Mouse (Mus musculus) 3T3-L1 (cell line): ENCODE measurements around the gene Rps2.
"Not testable (repeated sequence)": the region's sequence is repeated elsewhere in the genome, so short reads cannot be mapped to it uniquely, and the experiment has no call there.

Experiments used
- DNase-seq: peaks from one replicate; pipeline ENCODE4 v3.0.0-alpha.2; 2015; ENCODE audit warnings: low read depth, low spot score

Rps2 gene

DNA sequence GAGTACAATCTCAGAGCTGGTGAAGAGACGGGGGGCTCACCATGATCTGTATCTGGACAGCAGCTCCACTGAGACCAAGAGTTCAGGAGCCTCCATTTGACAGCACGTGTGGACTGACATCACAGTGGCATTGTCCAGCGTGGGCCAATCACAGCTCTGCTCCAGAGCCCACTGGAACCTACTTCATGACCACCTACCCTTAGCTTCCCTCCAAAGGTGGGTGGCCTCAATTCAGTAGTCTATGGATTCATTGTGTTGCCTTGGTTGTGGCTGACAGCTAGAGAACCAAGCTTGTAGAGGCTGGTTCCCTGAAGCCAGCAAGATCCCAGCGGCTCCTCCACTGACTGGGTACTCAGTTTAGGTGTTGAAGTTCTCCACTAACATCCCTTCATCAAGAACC is at the start of gene Rps2, which contains the start of gene Rnf151:
Rps2 (plus strand) TSS at position 174 of the 400 bp plus-strand sequence.
Rnf151 (minus strand) TSS at position 121 of the 400 bp plus-strand sequence.
- no peak for DNase-seq

GRCm38 (mm10) chr17:24669214-24669544 is 48.7 kb upstream of the Rps2 start:
- not testable (repeated sequence) for DNase-seq

DNA sequence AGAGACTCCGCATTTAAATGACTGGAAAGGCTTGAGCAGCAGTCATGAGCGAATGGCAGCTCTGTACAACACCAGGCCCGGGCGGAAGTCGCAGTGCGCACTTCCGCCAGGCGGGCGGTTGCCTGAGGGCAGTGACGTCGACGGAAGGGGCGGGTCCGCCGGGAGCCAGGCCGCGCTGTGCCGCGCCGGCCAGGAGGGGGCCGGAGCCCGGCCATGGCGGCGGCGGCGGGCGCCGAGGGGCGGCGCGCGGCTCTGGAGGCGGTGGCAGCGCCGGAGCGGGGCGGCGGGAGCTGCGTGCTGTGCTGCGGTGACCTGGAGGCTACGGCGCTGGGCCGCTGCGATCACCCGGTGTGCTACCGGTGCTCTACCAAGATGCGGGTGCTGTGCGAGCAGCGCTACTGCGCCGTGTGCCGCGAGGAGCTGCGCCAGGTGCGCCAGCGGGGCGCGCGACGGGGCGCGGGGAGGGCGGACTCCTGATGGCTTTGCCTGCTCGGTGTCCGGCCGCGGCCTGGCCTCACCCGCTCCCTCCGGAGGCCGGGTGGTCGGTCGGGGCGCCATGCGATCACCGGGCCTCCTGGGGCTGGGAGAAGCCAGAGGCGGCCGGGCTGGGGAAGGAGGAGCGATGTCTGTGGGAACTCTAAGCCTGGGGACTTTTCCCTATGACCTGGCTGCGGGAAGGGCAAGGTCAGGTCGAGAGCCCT is 48.2 kb upstream of the Rps2 start, which contains the start of gene Zfp598:
Zfp598 (plus strand) TSS at position 143 of the 701 bp plus-strand sequence.
- DNase-seq: peak; percentile 89

DNA sequence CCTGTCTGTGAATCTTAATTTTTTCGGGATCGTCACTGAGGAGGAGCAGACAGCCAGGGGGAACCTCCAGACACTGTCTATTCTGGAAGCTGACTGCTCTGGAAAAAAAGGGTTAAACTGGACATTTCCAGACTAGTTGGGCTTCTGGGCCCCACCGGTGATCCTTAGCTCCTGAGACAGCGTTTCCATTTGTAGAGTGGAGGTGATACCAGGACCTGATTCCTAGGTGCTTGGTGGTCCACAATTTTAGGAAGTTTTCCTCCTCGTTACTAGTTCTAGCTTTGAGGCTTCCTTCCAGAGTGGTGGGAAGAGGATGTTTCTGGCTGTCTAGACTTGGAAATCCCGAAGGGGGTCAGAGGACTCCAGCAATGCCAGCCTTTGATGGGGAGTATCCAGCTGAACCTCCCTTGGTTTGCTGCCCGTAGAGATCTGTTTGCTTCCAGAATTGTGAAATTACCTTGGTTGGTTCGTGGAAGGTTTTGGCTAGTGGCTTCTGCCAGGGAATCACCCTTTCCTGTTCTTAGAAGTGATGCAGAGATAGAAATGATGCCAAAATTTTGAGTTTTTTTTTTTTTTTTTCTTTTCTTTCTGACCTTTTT is 47.6 kb upstream of the Rps2 start:
- DNase-seq: peak; percentile 42

DNA sequence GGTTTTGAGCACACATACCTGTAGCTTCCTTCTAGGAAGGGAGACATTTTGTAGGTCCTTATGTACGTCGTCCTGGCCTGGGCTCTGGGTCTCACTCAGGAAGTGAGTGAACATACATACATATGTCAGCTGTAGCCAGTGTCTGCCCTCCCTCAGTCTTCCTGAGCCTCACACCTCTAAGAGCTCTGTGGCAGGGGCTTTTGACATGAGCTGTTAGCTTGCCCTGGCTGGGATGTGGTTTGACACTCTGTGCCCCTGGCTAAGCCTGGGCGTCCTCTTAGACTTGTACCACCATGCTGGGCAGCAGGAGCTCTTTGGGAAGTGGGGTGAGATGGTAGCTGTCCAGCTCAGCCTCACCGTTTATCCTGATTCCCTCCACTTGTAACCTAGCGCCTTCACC is 46.6 kb upstream of the Rps2 start:
- DNase-seq: no peak

DNA sequence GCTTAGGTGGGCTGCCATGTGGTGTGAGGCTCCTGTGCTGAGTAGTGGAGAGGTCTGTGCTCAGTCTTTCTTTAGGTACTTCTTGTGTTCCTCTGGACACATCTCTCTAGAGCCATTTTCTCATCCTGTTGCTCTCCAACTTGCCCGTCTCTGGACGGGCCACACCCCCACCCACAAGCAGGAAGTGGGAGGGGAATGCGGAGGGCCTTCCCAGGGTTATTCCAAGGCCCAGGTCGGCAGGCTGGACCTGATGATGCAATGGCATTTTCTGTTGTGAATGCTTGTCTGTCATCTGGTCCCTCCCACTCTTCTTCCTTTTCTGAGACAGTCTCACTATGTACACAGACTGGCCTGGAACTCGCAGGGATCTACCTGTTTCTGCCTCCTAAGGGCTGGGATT is 45.8 kb upstream of the Rps2 start:
- DNase-seq: peak; percentile 88

GRCm38 (mm10) chr17:24674277-24674676 is 43.6 kb upstream of the Rps2 start:
- no peak for DNase-seq

DNA sequence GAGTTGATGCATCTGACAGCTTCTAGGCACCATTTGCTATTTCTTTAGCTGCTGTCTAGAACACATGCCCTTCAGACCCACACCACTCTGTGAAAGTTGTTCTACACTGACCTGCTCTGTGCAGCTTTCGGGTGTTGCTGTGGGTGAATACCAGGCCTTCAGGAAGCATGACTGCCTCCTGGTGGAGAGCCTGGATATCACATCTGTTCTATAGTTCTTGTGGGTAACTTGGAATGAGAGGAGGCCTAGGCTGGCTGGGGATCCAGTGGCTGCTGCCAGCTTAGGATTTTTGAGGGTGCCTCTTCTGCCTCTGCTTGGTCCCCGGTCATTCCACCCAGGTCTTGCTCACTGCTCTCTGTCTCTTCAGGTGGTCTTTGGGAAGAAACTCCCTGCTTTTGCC is 41.7 kb upstream of the Rps2 start:
- peak; percentile 91 for DNase-seq

- no peak for DNase-seq
Observed at GRCm38 (mm10) chr17:24676877-24677276, 41.0 kb upstream of the Rps2 start.

DNA sequence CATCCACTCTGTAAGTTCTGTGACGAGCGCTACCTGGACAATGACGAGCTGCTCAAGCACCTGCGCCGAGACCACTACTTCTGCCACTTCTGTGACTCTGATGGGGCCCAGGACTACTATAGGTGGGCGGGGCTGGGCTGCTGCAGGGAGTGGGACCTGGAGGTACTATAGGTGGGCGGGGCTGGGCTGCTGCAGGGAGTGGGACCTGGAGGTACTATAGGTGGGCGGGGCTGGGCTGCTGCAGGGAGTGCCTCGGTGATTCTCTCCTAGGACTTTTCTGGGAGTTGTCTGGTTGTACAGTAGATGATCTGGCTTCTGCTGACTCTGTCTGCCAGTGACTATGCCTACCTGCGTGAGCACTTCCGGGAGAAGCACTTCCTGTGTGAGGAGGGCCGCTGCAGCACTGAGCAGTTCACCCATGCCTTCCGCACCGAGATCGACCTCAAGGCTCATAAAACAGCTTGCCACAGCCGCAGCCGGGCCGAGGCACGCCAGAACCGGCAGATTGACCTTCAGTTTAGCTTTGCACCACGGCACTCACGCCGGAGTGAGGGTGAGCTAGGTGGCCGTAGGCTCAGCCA is 40.3 kb upstream of the Rps2 start:
- DNase-seq: no peak

DNA sequence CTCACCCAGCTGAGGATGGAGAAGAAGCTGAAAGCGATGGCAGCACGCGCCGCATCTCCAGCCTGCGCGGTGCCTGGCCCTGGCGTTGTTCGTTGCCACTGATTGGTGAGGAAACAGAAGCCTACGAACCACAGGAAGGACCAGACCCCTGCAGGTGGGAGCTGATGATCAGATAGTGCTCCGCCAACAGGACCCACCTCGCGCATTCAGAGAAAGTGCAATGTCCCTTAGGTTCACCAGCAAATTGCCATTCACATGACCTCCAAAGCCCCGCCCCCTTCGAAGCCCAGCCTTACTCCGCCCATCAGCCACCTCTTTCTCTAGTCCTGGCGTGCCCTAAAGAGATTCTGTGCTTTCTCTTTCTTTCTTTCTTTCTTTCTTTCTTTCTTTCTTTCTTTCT is 31.4 kb upstream of the Rps2 start:
- no peak for DNase-seq

GRCm38 (mm10) chr17:24687146-24687595 is 30.7 kb upstream of the Rps2 start:
- DNase-seq: no peak

GRCm38 (mm10) chr17:24687599-24687998 is 30.3 kb upstream of the Rps2 start:
- DNase-seq: no peak

- no peak for DNase-seq
Observed at GRCm38 (mm10) chr17:24689251-24690081, 28.4 kb upstream of the Rps2 start, which contains the start of gene Syngr3. Gene Syngr3 (minus strand): TSS chr17:24689955.

DNA sequence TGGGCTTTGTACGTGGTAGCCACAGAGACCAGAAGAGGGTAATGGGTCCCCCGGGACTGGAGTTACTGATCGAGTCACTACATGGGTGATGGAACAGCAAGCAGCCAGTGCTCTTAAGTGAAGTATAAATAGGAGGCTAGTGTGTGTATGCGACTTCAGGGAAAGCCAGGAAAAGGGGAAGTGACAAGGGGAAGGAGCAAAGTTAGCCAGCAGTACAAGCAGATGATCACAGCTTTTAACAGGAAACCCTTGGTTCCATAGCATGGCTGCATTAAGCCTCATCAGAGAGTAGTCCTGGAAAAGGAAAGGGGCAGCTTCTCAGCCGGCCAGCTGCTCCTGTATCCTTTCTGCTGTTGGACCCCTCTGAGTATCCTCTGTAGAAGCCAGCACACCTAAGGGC is 25.5 kb upstream of the Rps2 start:
- no peak for DNase-seq

DNA sequence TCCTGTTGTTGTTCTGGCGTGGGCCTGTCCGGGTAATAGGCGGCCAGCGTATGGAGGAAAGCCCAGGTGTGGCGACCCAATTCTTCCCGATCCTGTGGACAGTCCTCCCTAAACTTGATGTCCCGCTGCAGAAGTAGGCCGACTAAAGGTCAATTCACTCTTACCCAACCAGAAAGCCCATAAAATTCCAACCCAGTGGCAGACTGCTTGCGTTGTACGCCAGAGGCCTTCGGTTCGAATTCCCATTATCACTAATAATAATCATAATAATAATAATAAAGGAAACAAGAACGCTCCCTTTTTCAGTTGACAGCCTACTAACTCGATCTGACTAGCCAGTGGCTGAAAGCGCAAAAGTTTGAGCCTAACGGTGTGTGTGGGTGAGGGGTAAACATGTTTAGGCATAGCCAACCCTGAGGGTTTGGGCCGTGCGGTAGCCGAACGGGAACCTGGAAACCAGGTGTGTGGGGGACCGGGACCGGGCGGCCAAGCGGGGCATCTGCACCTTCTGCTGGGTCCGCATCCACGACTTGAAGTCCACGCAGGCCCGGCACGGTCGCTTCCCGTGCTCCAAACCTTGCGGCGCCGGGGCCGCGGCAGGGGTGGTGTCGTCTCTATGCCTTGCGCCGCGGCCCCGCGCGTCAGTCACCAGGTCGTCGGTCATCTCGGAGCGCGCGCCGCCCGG is 22.4 kb upstream of the Rps2 start:
- DNase-seq: no peak

DNA sequence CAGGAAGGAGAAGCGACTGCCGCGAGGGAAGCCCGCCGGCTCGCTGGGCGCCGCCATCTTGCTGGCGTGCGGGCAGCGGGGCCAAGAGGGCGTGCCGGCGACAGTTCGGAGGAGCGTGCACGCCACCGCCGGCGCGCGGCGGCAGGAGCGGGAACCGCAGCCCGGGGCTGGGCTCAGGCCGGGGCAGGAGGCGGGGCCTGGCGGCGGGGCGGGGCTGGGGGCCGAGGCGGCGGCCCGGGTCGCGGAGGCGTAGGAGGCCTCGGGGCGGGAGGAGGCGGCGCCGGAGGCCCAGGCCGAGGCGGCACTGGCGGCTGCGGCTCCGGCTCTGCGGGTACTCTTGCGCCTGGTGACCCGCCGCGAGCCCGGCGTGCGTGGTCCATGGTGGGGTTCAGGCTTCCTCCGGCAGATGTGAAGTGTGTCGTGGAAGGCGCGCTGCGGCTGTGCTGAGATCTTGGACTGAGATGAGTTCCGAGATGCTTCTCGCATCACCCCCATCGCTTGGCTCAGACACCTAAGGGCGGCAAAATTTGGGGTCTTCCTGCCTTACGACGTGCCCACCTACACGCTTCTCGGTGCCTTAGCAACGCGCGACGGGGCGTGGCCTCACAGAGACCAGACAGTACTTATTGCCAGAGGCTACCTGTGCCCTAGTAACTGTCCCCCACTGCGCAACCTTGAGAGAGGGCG is 21.8 kb upstream of the Rps2 start, which contains the start of the genes Gfer and Noxo1:
Gfer (minus strand) TSS at position 146 of the 687 bp plus-strand sequence.
Noxo1 (plus strand) TSS at position 224 of the 687 bp plus-strand sequence.
- peak; percentile 79 for DNase-seq

GRCm38 (mm10) chr17:24697985-24698384 is 19.9 kb upstream of the Rps2 start:
- peak; percentile 52 for DNase-seq

- no peak for DNase-seq
Observed at GRCm38 (mm10) chr17:24698715-24699114, 19.2 kb upstream of the Rps2 start.

DNA sequence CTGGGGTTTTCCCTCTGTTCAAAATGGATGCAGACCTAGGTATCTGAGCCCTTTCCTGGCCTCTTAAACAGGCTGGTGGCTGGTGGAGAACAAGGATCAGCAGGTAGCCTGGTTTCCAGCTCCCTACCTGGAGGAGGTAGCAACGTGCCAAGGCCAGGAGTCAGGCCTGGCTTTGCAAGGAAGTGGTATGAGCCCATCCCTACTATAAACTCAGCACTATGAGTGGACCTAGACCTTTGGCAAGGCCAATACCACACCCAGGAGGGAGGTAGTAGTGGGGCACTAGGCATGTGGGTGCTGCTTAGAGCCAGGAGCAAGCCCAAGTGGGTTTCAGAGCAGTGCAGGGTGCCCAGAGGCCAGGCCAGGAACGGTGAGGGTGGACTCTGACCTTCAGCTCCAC is 18.4 kb upstream of the Rps2 start:
- DNase-seq: no peak

DNA sequence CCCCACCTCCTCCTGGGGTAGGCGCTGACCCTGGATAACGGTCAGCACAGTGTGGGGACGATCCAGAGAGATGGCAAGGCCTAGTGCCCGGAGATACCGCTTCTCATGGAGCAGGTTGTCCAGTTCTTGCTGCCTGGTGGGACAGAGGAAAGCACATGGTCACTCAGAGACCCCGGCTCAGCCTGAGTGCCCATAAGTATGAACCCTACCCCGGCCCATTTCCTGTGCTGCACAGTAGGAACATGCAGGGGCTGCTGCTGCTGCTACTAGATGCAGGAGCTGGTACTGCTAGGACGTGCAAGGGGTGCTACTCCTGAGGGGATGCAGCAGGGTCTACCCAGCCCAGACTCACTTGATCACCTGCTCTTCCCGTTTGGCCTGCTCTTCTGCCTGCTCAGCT is 16.7 kb upstream of the Rps2 start:
- no peak for DNase-seq
